Mouse (Mus musculus): ENCODE results near the gene Stk25.

Gene Stk25

DNA sequence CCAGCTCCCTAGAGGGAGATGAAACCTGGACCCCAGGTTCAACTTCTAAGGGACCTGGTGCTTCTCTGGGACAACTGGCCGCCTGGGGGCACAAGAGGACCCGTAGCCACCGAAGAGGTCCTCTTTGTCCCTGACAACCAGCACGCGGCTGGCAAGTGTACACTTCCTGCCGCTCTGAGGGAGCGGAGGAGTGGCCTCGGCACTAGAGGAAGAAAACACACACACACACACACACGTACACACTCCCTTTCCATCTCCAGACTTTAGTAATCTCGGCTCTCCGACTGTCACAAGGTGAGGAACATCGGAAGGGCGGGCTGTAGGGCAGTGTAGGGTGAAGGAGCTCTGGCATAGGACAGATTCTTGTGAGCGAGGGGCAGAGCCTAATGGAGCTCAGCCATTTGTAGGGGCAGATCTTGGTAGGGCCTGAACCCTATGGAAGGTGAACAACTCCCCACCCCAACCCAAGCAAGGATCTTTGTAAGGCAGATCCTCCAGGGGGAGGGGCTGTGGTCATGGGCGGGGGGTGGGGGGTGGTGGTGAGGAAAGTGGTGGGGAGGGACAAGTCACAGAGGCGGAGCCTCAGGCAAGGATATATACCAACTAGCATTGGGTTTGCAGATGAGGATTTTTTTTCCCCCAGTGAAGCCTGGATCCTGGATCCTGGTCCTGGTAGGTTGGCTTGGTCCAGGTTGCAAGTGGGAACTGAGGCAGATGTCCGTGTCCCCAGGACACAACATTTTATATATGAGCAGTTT is 10.5 kb upstream of the Stk25 start:
- DNase-seq: peak; percentile 53 to 70

DNA sequence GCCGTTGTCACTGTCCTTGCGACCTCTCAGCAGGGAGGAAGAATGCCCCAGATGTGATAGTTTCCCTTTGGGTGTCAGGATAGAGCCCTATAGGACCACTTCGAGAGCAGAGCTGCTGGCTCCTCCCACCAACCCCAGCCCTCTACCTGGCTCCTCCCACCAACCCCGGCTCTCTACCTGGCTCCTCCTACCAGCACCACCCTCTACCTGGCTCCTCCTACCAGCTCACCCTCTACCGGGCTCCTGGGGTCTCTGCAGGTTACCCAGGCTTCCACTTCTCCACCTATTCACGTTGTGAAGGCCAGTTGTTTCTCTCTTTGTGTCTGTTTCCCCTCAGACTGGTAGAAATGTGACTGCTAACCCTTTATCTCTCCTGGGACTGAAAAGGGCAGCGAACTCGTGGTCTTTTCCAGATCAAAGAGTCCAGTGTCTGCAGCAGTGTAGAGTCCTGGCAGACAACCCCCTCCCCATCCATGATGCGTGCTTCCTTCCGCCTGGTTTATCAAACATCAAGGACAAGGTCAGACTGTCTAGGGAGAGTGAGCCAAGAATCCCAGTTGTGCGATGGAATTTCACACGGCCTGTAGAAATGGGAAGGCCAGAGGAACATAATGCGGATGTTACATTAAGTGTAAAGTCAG is 9.4 kb upstream of the Stk25 start:
- DNase-seq: peak; percentile 18 to 32

DNA sequence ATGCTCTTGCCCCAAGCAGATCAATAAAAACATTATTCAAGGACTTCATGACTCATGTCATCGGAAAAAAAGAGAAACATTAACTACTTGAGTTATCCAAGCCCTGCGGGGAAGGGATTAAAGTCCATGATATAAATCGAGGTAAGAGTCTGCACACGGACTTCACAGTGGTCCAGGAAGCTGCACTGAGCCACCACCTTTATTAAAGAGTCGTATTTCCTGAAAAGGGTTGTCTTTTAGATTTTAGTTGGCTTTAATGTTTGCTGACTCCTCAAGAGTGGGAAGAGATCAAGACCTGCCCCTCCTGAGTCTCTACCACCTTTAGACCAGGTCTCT is 1.5 kb downstream of the Stk25 start:
- DNase-seq: no peak

DNA sequence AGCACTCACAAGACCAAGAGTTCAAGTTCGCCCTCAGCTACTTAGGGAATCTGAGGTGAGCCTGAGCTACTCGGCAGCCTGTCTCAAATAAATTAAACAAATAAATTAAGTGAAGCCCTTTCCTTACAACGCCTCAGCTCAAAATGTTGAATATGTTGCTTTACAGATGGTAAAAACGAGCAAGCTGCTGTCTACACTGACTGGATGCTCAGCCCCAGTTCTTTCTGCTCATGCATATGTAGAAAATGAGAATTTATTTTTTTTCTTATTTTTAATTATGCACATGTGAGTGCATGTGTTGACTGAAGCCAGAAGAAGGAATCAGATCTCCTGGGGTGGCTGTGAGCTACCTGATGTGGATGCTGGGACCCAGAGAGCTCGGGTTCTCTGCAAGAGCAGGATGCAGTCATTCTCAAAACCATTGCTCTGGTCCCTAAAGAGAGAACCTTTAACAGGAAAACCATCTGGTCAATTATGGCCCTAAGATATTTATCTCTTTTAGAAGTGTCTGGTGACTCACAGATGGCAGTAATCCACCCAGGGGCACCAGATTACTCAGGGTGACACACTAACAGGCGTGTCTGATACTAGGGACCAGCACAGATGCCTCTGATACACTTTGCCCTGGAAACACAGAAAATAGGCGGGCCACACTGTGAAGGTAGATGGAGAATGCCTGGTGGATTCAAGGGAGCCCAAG is 2.0 kb downstream of the Stk25 start:
- no peak for DNase-seq

DNA sequence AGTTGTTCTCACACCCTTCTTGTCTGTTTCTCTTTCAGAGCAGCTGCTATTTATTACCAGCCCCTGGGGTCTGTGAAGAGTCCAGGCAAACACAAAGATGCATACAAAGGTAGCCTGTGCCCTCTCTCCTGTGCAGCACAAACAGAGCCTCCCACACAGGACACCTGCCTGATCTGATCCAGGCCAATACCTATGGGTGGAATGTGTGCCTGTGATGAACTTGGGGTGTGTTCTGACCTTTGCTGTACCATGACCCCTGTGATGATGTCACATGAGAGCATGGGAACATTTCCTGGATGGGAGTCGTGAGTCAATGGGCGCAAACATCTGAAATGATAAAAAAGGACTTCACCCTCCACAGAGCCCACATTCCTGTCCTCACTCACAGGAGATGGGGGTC is 3.7 kb downstream of the Stk25 start:
- no peak for DNase-seq

DNA sequence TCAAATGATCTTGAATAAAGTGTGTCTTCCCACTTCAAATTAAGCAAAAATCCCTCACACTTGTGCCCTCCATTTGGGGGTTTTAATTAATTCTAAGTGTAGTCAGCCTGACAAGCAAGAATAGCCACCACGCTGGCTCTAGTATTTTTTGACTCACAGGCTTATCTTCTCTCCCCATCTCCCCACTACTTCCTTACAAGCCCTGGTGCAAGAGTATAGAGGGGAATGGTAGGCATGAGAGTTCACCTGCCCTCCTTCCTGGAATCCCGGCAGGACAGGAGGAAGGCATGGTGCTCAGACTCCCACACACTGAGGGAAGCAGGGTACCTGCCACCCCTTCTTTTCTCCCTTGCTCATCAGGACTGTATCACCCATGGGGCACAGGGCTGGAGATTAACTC is 4.2 kb downstream of the Stk25 start:
- DNase-seq: no peak

DNA sequence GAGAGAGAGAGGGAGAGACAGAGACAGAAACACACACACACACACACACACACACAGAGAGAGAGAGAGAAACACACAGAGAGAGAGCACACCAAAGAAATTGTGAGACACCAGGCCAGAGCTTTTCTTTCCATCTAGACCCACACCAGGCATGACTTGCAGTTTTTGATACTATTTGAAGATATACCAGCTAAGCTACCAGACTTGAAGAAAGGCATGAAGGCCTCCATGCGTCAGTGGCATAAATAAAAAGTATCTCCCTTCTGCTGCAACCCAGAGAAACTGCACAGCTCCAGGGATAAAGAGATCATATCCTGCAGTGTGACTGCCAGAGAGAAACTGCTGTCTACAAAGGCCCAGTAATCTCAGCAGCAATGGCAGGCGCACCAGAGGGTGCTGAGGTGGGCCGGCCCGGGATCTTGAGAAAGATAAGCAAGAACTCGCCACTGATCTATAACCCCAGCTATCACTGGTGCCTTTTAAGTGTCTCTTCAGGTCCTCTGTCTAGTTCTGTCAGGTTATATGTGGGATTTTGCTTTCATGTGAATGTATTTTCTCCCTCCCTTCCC is 8.8 kb downstream of the Stk25 start:
- DNase-seq: no peak

DNA sequence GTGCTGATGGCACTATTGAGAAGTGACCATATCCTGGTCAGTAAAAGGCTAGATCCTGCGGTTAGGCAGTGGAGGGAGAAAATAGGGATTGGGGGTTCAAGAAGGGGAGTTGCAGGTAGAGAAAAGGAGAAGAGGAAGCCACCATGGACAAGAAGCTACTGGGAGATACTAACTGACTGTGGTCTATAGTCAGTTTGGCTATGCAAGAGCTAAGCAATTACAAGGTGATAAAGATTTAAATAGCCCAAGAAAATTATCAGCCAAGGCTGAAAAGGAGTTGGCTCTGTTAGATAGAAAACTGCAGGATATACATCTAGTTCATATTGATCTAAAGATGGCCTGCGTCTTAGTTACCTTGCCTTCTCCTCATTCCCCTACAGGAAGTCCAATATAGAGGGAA is 15.8 kb downstream of the Stk25 start:
- no peak for DNase-seq

DNA sequence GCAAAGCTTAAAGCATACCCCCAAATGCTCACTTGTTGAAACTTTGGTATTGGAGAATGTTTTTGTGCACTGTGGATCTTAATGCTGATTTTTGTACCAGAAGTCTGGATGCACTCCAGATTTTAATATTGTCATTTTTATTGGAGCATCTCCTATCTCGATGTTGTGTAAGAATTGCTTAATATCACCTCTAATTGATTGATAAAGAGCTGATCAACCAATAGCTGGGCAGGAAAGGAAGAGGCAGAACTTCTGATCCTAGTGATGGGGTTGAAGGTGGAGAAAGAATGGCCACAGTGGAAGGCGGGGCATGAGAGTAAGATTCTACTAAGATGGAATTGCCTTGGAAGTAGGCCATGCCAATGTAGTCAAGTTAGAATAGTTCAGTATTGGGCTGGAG is 16.5 kb downstream of the Stk25 start:
- DNase-seq: no peak

DNA sequence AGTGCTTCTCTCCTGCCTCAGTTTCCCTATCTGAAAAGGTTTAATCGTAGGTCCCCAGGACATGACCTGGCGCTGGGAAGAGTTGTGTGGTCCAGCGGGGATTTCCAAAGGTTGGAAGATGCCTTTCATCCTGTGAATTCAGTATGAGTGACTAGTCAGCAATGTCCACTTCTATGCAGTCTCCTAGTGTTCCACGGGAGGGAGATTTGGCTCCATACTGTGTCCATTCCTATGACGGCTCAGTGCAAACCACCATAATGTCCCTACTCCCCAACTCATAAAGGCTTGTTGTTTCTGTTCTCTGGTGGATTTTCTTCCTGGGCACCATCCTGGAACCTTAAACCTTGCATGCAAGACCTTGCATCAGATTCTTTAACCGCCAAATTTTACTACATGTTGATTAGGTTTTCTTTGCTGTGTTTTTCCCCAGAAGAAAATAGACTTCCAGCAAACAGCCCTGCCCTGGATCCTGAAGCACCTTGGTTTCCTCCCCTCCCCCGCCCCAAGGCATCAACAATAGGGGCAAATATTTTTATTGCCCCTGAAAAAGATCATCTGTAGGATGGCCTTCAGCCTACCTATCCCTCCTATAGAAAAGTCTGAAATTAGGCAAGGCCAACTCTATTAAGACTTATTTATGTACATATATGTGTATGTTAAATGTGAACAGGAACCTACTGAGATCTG is 22.1 kb downstream of the Stk25 start:
- no peak for DNase-seq

DNA sequence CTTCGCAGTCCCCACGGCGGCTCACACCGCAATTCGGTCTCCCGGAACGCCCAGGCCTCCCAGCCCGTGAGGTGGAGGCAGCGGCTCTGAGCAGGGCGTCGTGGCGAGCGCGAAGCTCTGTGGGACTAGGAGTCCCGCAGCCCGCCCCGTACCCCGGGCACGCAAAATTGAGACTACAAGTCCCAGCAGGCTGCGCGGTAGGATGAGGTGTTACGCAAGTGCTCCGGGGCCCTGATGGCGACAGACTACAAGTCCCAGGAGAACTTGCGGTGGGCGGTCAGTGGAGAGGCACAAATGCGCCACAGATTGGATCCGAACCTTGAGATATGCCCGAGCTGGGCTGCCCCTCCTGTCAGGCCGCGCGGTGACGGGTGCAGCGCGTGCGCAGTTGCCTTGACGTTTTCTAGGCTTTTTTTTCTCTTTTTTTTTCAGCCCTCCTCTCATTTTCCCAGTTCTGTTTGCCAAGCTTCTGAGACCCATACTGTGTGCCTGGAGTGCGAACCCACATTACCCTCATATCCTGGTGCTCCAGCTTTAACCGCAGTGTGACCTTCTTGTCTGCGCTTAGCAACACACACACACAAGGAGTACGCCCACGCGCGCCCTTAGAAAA is 22.8 kb downstream of the Stk25 start:
- DNase-seq: peak; percentile 95 to 96

DNA sequence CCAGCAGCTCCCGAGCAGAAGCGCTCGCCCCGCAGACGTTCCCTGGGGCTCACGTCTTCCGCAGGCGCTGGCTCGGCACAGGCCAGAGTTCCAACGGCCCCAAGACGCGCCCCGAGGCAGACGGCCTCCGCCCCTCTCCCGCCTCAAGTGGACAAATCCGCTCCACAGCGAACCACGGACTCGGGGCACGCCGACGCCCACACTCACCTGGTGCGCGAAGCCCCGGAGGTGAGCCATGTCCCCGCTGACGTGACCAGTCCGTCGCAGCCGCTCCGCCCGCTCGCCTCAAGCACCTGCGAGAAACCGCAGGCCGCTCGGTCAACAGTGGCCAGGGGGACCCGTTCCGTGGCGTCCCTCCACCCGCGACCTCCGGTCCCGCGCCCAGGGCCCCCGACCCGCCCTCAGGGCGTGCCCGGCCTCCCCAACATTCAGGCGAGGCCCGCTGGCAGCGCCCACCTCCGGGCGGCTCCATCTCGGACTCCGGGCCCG is 23.3 kb downstream of the Stk25 start:
- no peak for DNase-seq

DNA sequence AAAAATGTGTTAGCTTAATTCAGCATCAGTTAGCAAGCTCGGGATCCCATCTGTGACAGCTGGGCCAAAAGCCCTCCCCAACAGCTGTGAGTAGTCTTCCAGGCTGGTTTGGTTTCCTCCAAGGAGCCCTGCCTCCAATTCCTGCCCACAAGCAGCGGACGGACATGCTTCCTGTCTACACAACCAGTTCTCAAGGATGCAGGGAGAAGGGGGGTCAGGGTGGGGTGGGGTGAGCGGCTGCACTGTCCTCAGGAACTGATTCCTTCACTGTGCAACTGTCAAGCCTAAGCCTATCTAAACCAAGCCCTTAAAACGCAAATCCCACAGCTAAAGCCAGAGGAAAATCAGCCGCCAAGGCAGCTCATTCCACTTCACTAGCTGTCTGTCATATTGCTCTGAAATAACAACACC is 24.0 kb downstream of the Stk25 start:
- DNase-seq: no peak

DNA sequence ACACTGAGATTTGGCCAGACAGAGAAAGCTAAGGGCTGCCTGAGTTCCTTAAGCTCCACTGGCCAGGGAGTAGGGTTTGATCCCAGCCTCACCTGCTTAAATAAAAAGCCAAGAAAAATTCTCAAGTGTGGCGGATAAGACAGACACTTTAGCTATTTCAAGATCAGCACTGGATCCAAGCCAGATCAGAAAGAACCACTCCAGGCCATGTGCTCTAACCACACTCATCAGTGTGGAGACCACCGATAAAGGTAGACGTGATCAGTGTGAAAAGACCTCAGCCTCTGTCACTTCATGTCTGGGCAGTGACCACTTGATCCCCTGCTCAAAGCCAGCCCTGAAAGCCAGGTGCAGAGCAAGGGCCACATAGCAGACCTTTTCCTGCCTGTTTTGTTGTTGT is 25.7 kb downstream of the Stk25 start:
- no peak for DNase-seq

DNA sequence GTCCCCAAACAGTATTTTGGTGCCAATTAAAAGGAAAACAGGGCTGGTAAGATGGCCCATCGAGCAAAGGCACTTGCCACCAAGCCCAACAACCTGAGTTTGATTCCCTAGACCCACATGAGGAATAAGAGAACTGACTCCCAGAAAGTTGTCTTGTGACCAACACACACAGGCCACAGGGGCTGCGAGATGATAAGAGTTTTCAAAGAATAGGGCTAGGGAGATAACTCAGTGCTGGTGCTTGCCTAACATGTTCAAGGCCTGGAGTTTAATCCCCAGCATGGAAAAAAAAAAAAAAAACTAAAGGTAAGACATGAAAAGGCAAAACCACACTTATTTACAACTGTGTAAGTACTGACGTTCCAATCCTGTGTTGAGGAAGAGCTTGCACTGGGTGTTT is 27.7 kb downstream of the Stk25 start:
- DNase-seq: no peak

DNA sequence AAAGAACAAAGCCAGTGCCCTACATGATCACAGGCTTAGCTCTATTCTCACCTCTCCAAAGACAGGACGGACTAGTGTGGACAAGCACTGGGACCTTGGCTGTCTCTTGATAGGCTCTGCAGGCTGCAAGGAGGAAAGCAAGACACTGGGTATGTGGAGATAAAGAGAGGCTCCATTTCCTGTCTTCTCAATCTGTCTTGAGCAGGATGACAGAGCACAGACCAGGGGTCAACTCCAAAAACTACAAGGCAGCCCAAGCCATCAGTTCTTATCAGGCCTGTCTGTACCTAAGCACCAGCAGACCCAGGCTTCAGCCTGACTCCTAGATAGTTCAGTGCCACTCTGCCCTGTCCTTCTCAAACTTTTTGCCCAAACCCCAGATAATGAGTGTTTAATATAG is 34.0 kb downstream of the Stk25 start:
- no peak for DNase-seq

DNA sequence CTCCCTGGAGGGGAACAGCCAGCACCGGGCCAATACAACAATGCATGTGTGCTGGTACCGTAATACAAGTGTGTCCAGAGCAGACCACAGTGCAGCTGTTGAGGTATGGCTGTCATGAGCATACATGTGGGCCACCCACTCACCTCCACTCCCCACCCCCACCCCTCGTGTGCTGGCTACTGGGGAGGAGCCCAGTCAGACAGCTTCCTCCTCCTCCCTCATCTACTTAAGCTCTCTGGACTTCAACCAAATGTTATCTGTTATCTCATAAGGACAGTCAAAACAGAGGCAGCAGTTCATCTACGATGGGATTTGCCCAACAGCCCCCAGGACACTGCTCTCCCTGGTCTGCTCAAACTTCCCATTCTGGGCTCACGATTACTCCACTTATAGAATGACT is 39.5 kb downstream of the Stk25 start:
- DNase-seq: no peak

DNA sequence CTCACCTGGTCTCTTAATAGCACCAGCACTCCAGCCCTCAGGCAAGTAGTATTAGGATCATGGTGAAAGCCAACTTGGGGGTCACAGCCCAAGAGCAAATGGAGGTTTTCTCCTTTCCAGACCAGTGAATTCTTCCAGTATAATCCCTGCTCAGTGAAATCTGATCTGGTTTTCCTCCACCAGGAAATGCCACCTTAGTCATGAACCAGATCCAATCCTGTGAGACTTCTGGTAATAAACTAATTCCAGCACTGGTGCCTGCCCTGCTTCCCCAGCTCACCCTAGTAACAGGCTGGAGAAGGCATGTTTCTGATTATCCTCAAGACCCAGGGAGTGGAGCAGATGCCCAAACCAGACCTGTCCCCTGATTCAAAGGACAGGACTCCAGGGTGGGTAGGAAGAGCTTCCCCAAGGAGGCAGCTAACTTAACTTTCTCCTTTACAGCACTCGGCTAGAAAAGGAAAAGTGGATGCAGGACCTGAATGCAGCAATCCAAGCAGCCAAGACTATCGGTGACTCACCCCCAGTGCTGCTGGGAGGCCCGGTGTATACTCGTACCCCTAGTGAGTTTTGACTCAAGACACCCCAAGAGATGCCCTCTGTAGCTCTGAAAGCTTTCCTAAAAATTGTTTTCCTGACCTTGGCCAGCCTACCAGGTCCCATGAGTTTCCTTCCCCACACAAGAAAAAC is 40.3 kb downstream of the Stk25 start:
- DNase-seq: no peak

DNA sequence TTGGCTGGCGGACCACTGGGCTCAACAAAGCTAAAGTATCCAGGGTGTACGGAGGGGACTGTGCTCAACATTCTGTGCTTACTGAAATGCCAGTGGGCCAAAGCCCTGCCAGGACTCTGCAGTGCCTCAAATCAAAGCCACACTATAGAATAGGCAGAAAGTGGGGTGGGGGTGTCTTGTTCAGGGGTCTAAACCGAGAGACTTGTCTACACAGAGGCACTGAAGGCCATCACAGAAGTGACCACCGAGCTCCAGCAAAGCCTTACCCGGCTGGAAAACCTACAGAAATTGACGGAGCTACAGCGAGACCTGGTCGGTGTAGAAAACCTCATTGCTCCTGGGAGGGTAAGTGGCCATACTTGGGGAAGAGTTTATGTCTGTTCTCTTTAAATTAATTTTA is 48.7 kb downstream of the Stk25 start:
- no peak for DNase-seq

DNA sequence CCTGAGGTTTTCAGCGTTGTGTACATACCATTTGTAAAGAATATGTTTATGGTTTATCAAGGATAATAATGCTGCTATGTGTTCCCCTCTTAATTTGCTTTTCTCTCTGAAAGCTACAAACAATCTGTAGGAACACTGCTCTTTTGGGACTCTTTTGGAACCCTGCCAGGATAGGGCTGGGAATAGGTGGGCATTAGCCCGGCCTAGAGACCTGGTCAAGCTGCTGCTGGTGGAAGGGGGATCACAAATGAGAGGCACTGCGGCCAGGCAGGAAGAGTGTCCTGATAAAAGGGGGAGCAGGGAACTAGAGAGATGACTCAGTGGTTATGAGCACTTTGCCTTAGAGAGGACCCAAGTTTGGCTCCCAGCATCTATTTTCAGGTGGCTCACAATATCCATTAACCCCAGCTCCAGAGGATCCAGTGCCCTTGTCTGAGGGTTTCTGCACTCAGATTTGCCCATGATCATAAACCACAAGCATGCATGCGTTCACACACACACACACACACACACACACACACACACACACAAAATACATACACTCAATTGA is 49.7 kb downstream of the Stk25 start:
- no peak for DNase-seq
